Mouse (Mus musculus) T-helper 17 cell (primary cell): ENCODE results near the gene Clcc1.

Experiments used
- in situ Hi-C, 2 experiments: fragments of 300-600 bp; cut with MboI, MseI; formaldehyde crosslinking; loops; 1 replicate in 1 of 2; 2 replicates in 1 of 2; pipeline ENCODE4 v1.15.1; 2025; ENCODE audit warnings: high pct_unique_total_duplicates in 2 of 2

The Clcc1 gene

GRCm38 (mm10) chr3:108699786-108700185 is 46.1 kb downstream of the Clcc1 start:
- in situ Hi-C loops: loop anchor here (5.0 to 25.0 kb wide), 2 partner anchors 63 to 88 kb away; no protein-coding TSS in a partner anchor

- in situ Hi-C loops: no loop called here
Measured at GRCm38 (mm10) chr3:108701256-108701655, 47.5 kb downstream of the Clcc1 start.

- in situ Hi-C loops: no loop called here
Measured at GRCm38 (mm10) chr3:108702789-108703188, 49.1 kb downstream of the Clcc1 start.

- in situ Hi-C loops: no loop called here
Measured at GRCm38 (mm10) chr3:108711296-108711695, 57.6 kb downstream of the Clcc1 start.

- in situ Hi-C loops: no loop called here
Measured at GRCm38 (mm10) chr3:108713065-108713675, 59.5 kb downstream of the Clcc1 start.

- in situ Hi-C loops: no loop called here
Measured at GRCm38 (mm10) chr3:108714837-108715236, 61.1 kb downstream of the Clcc1 start.

GRCm38 (mm10) chr3:108717896-108718502 is 64.3 kb downstream of the Clcc1 start:
- in situ Hi-C loops: no loop called here

- in situ Hi-C loops: no loop called here
Measured at GRCm38 (mm10) chr3:108719357-108719756, 65.6 kb downstream of the Clcc1 start.

- in situ Hi-C loops: no loop called here
Measured at GRCm38 (mm10) chr3:108719761-108720160, 66.0 kb downstream of the Clcc1 start.

- in situ Hi-C loops: no loop called here
Measured at GRCm38 (mm10) chr3:108721076-108721991, 67.6 kb downstream of the Clcc1 start.

- in situ Hi-C loops: no loop called here
Measured at GRCm38 (mm10) chr3:108722036-108722872, 68.5 kb downstream of the Clcc1 start, which contains the start of gene Gpsm2. TSS of gene Gpsm2 (minus strand) at chr3:108722309.

- in situ Hi-C loops: loop anchor here (5.0 to 25.0 kb wide), 2 partner anchors 36 to 1161 kb away; no protein-coding TSS in a partner anchor
Measured at GRCm38 (mm10) chr3:108726413-108726812, 72.7 kb downstream of the Clcc1 start.

- in situ Hi-C loops: loop anchor here (5.0 to 25.0 kb wide), 2 partner anchors 35 to 1160 kb away; no protein-coding TSS in a partner anchor
Measured at GRCm38 (mm10) chr3:108727344-108727743, 73.6 kb downstream of the Clcc1 start.

- in situ Hi-C loops: loop anchor here (5.0 to 25.0 kb wide), 2 partner anchors 35 to 1160 kb away; no protein-coding TSS in a partner anchor
Measured at GRCm38 (mm10) chr3:108727776-108728175, 74.1 kb downstream of the Clcc1 start.
